Mouse (Mus musculus): ENCODE data around the gene Slc25a39. TPM values are rescaled to one million over a fixed set of nuclear protein-coding genes. Genes with fewer than 3 reads are reported as not detected.

Gene Slc25a39
- polyA plus RNA-seq (2017; shearing (Covaris generic)) = 50.6 TPM

DNA sequence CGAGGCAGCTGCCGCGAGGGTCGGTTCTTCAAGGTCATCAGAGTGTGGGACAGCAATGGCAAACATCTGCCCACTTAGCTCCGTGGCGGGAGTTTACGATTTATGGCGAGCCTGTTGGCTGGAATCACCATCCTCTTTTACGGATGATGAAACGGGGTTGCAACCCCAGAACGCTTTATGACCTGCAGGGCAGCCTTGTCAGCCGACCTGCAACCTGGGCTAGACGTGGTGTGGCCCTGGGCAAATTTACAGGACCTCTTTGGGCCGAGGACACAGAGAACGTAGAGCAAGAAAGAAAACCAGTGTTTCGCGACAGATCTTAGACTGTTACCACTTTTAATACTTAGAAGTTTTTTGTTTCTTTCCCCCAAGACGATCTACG is at the start of gene Slc25a39:
Slc25a39 (minus strand) TSS at position 113 of the 382 bp plus-strand sequence.

GRCm38 (mm10) chr11:102447497-102447896 is 39.8 kb upstream of the Slc25a39 start, which contains the start of gene Fam171a2:
TSS of gene Fam171a2 (minus strand) at chr11:102447682.

GRCm38 (mm10) chr11:102430121-102431017 is 22.6 kb upstream of the Slc25a39 start, which contains the start of gene Grn:
TSS of gene Grn (plus strand) at chr11:102430315.

GRCm38 (mm10) chr11:102393238-102393634 is 14.5 kb downstream of the Slc25a39 start, which contains the start of gene Rundc3a:
TSS of gene Rundc3a (plus strand) at chr11:102393403.

DNA sequence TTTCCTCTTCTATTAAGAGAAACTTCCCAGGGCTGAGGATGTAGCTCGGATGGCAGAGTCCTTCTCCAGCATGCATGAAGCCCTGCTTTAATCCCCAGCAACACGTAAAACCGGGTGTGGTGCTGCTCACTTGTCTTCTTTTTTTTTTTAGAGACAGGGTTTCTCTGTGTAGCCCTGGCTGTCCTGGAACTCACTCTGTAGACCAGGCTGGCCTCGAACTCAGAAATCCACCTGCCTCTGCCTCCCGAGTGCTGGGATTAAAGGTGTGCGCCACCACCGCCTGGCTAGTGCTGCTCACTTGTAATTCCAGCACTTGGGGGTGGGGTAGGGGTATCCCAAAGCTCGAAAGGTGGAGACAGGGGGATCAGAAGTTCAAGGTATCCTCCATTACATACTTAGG is 41.6 kb downstream of the Slc25a39 start, which contains the start of gene Slc4a1:
Slc4a1 (minus strand) TSS at position 101 of the 400 bp plus-strand sequence.

Other genes with a start within 250 kb of the Slc25a39 start
- 56.8 TPM for gene Lsm12, start 222.7 kb downstream of the Slc25a39 start, polyA plus RNA-seq (2017; shearing (Covaris generic))
- gene G6pc3, start 218.3 kb downstream of the Slc25a39 start, polyA plus RNA-seq (2017; shearing (Covaris generic)) = 50.3 TPM
- 20.1 TPM for gene Hdac5, start 177.8 kb downstream of the Slc25a39 start, polyA plus RNA-seq (2017; shearing (Covaris generic))
- gene BC030867, start 159.1 kb downstream of the Slc25a39 start, polyA plus RNA-seq (2017; shearing (Covaris generic)) = 1.9 TPM
- gene Asb16, start 139.2 kb downstream of the Slc25a39 start, polyA plus RNA-seq (2017; shearing (Covaris generic)) = not detected
- 69.7 TPM for gene Tmub2, start 123.0 kb downstream of the Slc25a39 start, polyA plus RNA-seq (2017; shearing (Covaris generic))
- gene Atxn7l3, start 111.3 kb downstream of the Slc25a39 start, polyA plus RNA-seq (2017; shearing (Covaris generic)) = 8.1 TPM
- 112 TPM for gene Ubtf, start 88.2 kb downstream of the Slc25a39 start, polyA plus RNA-seq (2017; shearing (Covaris generic))
- gene Slc4a1, start 41.7 kb downstream of the Slc25a39 start, polyA plus RNA-seq (2017; shearing (Covaris generic)) = 1.8 TPM
- 34.1 TPM for gene Rundc3a, start 14.5 kb downstream of the Slc25a39 start, polyA plus RNA-seq (2017; shearing (Covaris generic))
- 85.2 TPM for gene Grn, start 22.4 kb upstream of the Slc25a39 start, polyA plus RNA-seq (2017; shearing (Covaris generic))
- not detected for gene Fam171a2, start 39.7 kb upstream of the Slc25a39 start, polyA plus RNA-seq (2017; shearing (Covaris generic))
- gene Itga2b, start 62.2 kb upstream of the Slc25a39 start, polyA plus RNA-seq (2017; shearing (Covaris generic)) = 1.7 TPM
- gene Gpatch8, start 148.4 kb upstream of the Slc25a39 start, polyA plus RNA-seq (2017; shearing (Covaris generic)) = 77.4 TPM
- gene Gm11627, start 171.5 kb upstream of the Slc25a39 start, polyA plus RNA-seq (2017; shearing (Covaris generic)) = not detected
- not detected for gene Fzd2, start 196.4 kb upstream of the Slc25a39 start, polyA plus RNA-seq (2017; shearing (Covaris generic))